ENCODE assay signal across 24 mouse cellular contexts in the genomic region with DNA sequence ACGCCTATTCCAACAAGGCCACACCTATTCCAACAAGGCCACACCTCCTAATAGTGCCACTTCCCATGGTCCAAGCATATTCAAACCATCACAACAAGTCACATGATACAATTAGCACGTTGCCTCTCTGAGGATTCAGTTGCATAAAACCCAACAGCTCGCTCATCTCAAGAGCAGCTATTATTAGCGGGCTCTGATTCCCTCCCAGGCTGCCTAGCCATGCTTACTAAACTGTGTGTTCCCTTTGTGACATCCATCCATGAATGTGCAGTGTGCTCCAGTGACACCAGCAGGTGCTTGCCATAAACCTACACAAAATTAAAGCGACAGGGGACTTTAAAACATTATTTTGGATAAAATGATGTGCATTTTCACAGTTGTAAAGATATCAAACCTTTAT.
"Had no signal": no experiment of that assay in that cellular context is flagged by ENCODE, and none has a peak within 500 bp of the region (broad histone marks: within the 10 kb centered on the region; RNA-seq: fewer than 3 reads in every experiment).

No protein-coding gene starts in this region.

- H3K27ac ChIP-seq: kidney, postnatal 0 days; layer of hippocampus, adult 2 months; limb, embryonic 10.5 days; limb, embryonic 13.5 days; liver, embryonic 12.5 days; liver, embryonic 15.5 days; lung, embryonic 15.5 days; midbrain, embryonic 10.5 days; midbrain, embryonic 13.5 days; stomach, postnatal 0 days had no signal

- H3K9me3 ChIP-seq: limb, embryonic 10.5 days; limb, embryonic 13.5 days; liver, embryonic 12.5 days; liver, embryonic 15.5 days; lung, embryonic 15.5 days; megakaryocyte, embryonic 14.5 days; midbrain, embryonic 10.5 days; midbrain, embryonic 13.5 days had no signal

- H3K4me1 ChIP-seq: liver, embryonic 12.5 days; liver, embryonic 15.5 days; lung, embryonic 15.5 days; megakaryocyte, embryonic 14.5 days; midbrain, embryonic 13.5 days had no signal

- H3K9ac ChIP-seq: limb, embryonic 13.5 days; liver, embryonic 12.5 days; liver, embryonic 15.5 days; lung, embryonic 15.5 days; midbrain, embryonic 13.5 days had no signal

- DNase-seq: kidney, postnatal 25 days; layer of hippocampus, adult 9-11 months; liver; lung, adult 18-20 months; lung, postnatal 10 days; lung, postnatal 36 days; right cerebral cortex, adult 18-20 months; right cerebral cortex, postnatal 14 days; right cerebral cortex, postnatal 4 days; thymus, adult 2 months; thymus, postnatal 14 days; thymus, postnatal 4 days had no signal

- H3K36me3 ChIP-seq: limb, embryonic 10.5 days; limb, embryonic 13.5 days; liver, embryonic 12.5 days; liver, embryonic 15.5 days; lung, embryonic 15.5 days; midbrain, embryonic 10.5 days; midbrain, embryonic 13.5 days had no signal

- H3K4me2 ChIP-seq: limb, embryonic 13.5 days; liver, embryonic 12.5 days; liver, embryonic 15.5 days; lung, embryonic 15.5 days; midbrain, embryonic 13.5 days had no signal

- ATAC-seq: liver, embryonic 12.5 days; midbrain, embryonic 13.5 days; midbrain, embryonic 16.5 days had no signal

- H3K27me3 ChIP-seq: limb, embryonic 13.5 days; liver, embryonic 15.5 days; lung, embryonic 15.5 days; midbrain, embryonic 13.5 days had no signal

- H3K4me3 ChIP-seq: layer of hippocampus, adult 2 months; limb, embryonic 10.5 days; limb, embryonic 13.5 days; liver, embryonic 12.5 days; liver, embryonic 15.5 days; lung, embryonic 15.5 days; megakaryocyte, embryonic 14.5 days; midbrain, embryonic 10.5 days; midbrain, embryonic 13.5 days had no signal
